Mouse (Mus musculus) liver, embryonic 13.5 days (tissue): Measurements from ENCODE around the gene Hist1h1b. TPM values are rescaled to one million over a fixed set of nuclear protein-coding genes. Genes with fewer than 3 reads are reported as not detected.
"Not testable (repeated sequence)": the region's sequence is repeated elsewhere in the genome, so short reads cannot be mapped to it uniquely, and the experiment has no call there.

Experiments used
- ATAC-seq: fragments of 200-750 bp; cut with Nextera tagmentation; 2 replicates; pipeline ENCODE4 v1.8.0; 2017; ENCODE audit warnings: low read depth, mild to moderate bottlenecking, moderate number of reproducible peaks, moderate library complexity
- DNase-seq: peaks from one replicate; pipeline ENCODE4 v3.0.0; 2022
- H3K27ac ChIP-seq: fragments of 300-500 bp; sonication (generic); 2 replicates; pipeline ENCODE4 v1.5.1; 2015; ENCODE audit warnings: moderate library complexity, mild to moderate bottlenecking, inconsistent platforms
- H3K27me3 ChIP-seq: fragments of 300-500 bp; sonication (generic); 2 replicates; pipeline ENCODE4 v1.6.1; 2015; ENCODE audit warnings: mild to moderate bottlenecking, inconsistent platforms
- H3K36me3 ChIP-seq: fragments of 300-500 bp; sonication (generic); 2 replicates; pipeline ENCODE4 v1.6.1; 2015; ENCODE audit warnings: mild to moderate bottlenecking, inconsistent platforms
- H3K4me1 ChIP-seq: fragments of 300-500 bp; sonication (generic); replicated peaks from 2 replicates; pipeline ENCODE4 v1.6.1; 2015; ENCODE audit warnings: inconsistent platforms
- H3K4me2 ChIP-seq: fragments of 300-500 bp; sonication (generic); 2 replicates; pipeline ENCODE4 v1.6.1; 2015; ENCODE audit warnings: inconsistent platforms, mild to moderate bottlenecking, moderate library complexity
- H3K4me3 ChIP-seq: fragments of 300-500 bp; sonication (generic); replicated peaks from 2 replicates; pipeline ENCODE4 v1.5.1; 2015; ENCODE audit warnings: mild to moderate bottlenecking, inconsistent platforms
- H3K9ac ChIP-seq: fragments of 300-500 bp; sonication (generic); 2 replicates; pipeline ENCODE4 v1.6.1; 2015; ENCODE audit warnings: mild to moderate bottlenecking, inconsistent platforms
- H3K9me3 ChIP-seq: fragments of 300-500 bp; sonication (generic); replicated peaks from 2 replicates; pipeline ENCODE4 v1.6.1; 2016; ENCODE audit warnings: inconsistent platforms
- WGBS: fragments of 180-500 bp; shearing (Covaris S2); methylation state at CpG from one replicate; pipeline ENCODE4 v1.1.7; 2015; ENCODE audit not compliant: insufficient replicate concordance; 5-methylcytosine and 5-hydroxymethylcytosine counted together
- polyA plus RNA-seq: library from polyadenylated mRNA; unstranded; fragments of >200 nt; fragmentation: Nextera tagmentation; extraction: Ambion mirVana; gene quantifications from 2 replicates; pipeline ENCODE4 v1.2.1, GENCODE M21; 2015

Gene Hist1h1b
- polyA plus RNA-seq, 1 experiment from 2014 or later: 37.6 TPM

DNA sequence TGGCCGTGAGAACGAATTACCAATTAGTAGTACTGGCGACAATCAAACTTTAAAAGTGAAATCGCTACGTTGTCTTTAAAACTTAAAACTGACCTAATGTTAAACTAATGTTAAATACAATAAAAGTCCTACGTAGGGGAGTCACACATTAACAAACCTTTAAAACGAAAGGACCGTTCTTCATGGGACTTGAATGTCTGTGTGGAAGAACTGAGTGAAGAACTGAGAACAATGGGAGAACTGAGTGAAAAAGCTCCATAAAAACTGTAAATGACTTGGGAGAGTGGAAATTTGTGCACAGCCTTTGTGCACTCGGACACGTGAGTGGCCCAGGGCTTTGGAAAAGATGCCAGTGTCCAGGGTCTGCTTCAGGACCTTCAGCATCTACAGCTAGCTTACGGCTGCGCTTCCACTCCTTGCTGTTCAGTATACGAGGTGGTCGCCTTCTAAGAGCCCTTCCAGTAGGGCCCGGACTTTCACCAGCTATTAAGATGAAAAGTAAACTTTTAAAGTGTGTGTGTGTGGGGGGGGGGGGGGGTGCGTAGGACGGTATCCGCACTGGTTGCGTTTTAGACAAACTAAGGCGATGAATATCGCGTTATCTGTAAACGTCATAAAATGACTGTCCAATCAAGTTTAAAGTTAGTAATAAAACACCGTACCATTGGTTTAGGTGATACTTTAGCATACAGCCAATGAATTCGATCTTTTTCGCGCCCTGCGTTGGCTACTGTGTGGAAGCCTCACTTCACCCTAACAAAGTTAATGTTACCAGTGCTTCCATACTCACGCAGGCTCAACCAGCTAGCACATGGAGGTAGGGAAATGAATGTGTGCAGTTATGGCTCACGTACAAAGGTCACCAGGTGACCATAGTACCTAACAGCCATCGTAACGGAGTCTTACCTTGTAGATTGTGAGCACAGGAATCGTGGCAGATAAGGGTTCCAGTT, 1.3 kb downstream of the Hist1h1b start:
- Histone ChIP-seq H3K9me3 (no peaks in the 10 kb centered on the region), H3K4me1 (peaks cover 54% of the 10 kb centered on the region), H3K4me3 (peak overlapping the region; percentile 73), H3K27me3 (no peaks in the 10 kb centered on the region), H3K27ac (peak overlapping the region; percentile 100), H3K4me2 (peak overlapping the region; percentile 91), H3K36me3 (0 out of 2 replicates have a peak, but pooled peaks cover 3% of the 10 kb centered on the region), H3K9ac (peak overlapping the region; percentile 93)
- ATAC-seq: peak; percentile 70
- peak; percentile 78 for DNase-seq
- WGBS: 3% methylated on average over 33 of the region's 33 CpGs

DNA sequence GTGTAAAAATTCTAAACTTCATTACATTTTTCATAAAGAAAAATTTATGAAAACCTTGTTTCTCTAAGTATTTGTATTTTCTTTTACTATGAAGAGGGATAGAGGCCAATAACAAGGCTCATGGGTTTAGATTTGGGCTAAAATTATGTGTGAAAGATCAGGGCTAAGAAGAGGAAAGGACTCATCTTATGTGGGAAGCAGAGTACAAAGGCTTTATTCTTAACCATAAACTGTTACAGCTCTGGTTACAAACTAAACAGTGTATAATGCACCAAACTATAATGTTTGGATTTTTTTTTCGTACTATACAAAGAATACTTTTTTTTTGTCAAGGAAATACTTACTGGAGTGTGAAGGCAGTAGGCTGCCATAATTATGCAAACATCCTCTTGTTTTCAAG, 24.7 kb downstream of the Hist1h1b start:
- DNase-seq (no peak), ATAC-seq (no peak)
- peak overlapping the region; percentile 64 for H3K4me2 ChIP-seq
- H3K27me3 ChIP-seq: no peaks in the 10 kb centered on the region
- 78% methylated on average over 1 of the region's 1 CpGs for WGBS
- no peaks in the 10 kb centered on the region for H3K9me3 ChIP-seq
- peaks cover 27% of the 10 kb centered on the region for H3K4me1 ChIP-seq
- H3K9ac ChIP-seq: peak overlapping the region; percentile 70
- peak overlapping the region; percentile 50 for H3K4me3 ChIP-seq
- H3K27ac ChIP-seq: peak overlapping the region; percentile 99
- H3K36me3 ChIP-seq: no peaks in the 10 kb centered on the region

DNA sequence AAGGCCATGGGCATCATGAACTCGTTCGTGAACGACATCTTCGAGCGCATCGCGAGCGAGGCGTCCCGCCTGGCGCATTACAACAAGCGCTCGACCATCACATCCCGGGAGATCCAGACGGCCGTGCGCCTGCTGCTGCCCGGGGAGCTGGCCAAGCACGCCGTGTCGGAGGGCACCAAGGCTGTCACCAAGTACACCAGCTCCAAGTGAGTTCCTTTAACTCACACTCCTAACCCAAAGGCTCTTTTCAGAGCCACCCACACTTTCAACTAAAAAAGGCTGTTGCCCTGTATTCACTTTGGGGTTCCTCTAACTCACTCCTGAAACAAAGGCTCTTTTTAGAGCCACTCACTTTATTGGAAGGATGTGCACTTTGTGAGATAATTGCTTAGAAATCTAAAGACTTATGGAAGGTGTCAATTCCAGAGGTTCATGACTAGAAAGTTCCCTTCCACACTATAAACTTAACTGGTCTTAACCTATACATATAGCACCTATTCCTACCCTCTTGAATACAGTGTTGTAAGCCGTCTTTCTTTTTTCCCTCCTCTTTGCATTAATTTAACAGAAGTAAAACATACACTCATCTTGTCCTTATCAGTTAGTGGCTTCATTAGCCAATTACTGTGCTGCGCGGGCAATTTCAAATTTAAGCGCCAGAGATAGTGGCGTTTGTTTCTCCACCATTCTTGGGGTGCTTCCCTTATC, 26.0 kb downstream of the Hist1h1b start:
- under 1% methylated on average over 20 of the region's 26 CpGs for WGBS
- H3K27ac ChIP-seq: peak overlapping the region; percentile 99
- H3K4me3 ChIP-seq: peak overlapping the region; percentile 56
- H3K4me1 ChIP-seq: peaks cover 27% of the 10 kb centered on the region
- H3K9ac ChIP-seq: peak overlapping the region; percentile 75
- DNase-seq: peak; percentile 61
- peak; percentile 20 for ATAC-seq
- not testable (repeated sequence) for H3K36me3 ChIP-seq, H3K9me3 ChIP-seq, H3K27me3 ChIP-seq
- H3K4me2 ChIP-seq: peak overlapping the region; percentile 78

DNA sequence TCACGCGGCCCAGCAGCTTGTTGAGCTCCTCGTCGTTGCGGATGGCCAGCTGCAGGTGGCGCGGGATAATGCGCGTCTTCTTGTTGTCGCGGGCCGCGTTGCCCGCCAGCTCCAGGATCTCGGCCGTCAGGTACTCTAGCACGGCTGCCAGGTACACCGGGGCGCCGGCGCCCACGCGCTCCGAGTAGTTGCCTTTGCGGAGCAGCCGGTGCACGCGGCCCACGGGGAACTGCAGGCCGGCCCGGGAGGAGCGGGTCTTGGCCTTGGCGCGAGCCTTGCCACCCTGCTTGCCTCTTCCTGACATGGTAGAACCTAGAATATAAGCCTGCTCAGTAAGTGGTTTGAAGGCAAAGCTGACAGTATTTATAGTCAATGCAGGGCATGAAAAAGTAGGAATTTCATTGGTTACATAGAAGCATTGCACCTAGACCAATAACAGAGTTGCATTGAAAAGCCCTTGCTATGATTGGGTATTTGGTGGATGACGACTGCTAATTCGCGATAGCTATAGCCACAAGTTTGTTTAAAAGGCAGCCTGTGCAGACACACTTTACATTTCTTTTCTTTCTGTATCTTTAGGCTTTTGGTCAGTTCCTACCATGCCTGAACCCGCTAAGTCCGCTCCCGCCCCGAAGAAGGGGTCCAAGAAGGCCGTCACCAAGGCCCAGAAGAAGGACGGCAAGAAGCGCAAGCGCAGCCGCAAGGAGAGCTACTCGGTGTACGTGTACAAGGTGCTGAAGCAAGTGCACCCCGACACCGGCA, 26.7 kb downstream of the Hist1h1b start, which contains the start of the genes Hist1h2ak and Hist1h2bn:
Gene Hist1h2ak, minus strand, starts transcription at position 304 of the 762 bp plus-strand sequence.
Gene Hist1h2bn, plus strand, starts transcription at position 600 of the 762 bp plus-strand sequence.
- not testable (repeated sequence) for H3K27me3 ChIP-seq, H3K9me3 ChIP-seq, H3K36me3 ChIP-seq
- 1% methylated on average over 48 of the region's 50 CpGs for WGBS
- Histone ChIP-seq H3K9ac (peak within 1 kb of the TSS; percentile 83), H3K27ac (peak within 1 kb of the TSS; percentile 99), H3K4me2 (peak within 1 kb of the TSS; percentile 78), H3K4me1 (peaks cover 31% of the 10 kb centered on the region), H3K4me3 (peak within 1 kb of the TSS; percentile 58)
- DNase-seq (peak; percentile 92), ATAC-seq (peak; percentile 81)

- ATAC-seq (no peak), DNase-seq (no peak)
- H3K4me1 ChIP-seq: peaks cover 35% of the 10 kb centered on the region
- under 1% methylated on average over 10 of the region's 10 CpGs for WGBS
- H3K36me3 ChIP-seq: no peaks in the 10 kb centered on the region
- peak overlapping the region; percentile 58 for H3K4me3 ChIP-seq
- peak overlapping the region; percentile 78 for H3K4me2 ChIP-seq
- H3K27ac ChIP-seq: peak overlapping the region; percentile 99
- H3K27me3 ChIP-seq: no peaks in the 10 kb centered on the region
- H3K9ac ChIP-seq: peak overlapping the region; percentile 83
- H3K9me3 ChIP-seq: no peaks in the 10 kb centered on the region
Measured at GRCm38 (mm10) chr13:21753051-21753523, 27.3 kb downstream of the Hist1h1b start.

- H3K9ac ChIP-seq: peak overlapping the region; percentile 83
- H3K4me1 ChIP-seq: peaks cover 38% of the 10 kb centered on the region
- DNase-seq (no peak), ATAC-seq (no peak)
- H3K4me2 ChIP-seq: peak overlapping the region; percentile 78
- peak overlapping the region; percentile 58 for H3K4me3 ChIP-seq
- 35% methylated on average over 3 of the region's 3 CpGs for WGBS
- H3K9me3 ChIP-seq: no peaks in the 10 kb centered on the region
- H3K36me3 ChIP-seq: 0 out of 2 replicates have a peak, but pooled peaks cover 3% of the 10 kb centered on the region
- H3K27ac ChIP-seq: peak overlapping the region; percentile 99
- H3K27me3 ChIP-seq: no peaks in the 10 kb centered on the region
Measured at GRCm38 (mm10) chr13:21752356-21752755, 28.1 kb downstream of the Hist1h1b start.

DNA sequence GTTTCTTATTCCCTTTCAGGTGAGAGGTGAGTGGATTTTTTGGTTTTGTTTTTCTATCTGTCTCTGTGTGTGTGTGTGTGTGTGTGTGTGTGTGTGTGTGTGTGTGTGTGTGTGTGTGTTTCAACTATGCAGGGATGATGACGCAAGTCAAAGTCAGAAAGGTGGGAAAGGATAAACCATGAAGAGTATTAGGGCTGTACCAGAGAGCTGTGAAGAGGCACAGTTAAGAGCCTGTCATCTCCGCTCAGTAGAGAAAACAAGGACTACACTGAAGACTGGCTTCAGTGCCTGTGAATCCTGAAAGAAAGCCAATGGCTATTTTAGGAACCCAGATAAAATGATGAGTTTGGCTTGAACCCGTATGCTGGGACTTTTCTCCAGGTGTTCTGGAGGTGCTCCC, 28.6 kb downstream of the Hist1h1b start:
- Histone ChIP-seq H3K4me3 (peak overlapping the region; percentile 58), H3K4me2 (peak overlapping the region; percentile 78), H3K9me3 (no peaks in the 10 kb centered on the region), H3K27me3 (no peaks in the 10 kb centered on the region), H3K9ac (peak overlapping the region; percentile 83), H3K36me3 (0 out of 2 replicates have a peak, but pooled peaks cover 4% of the 10 kb centered on the region), H3K4me1 (peaks cover 37% of the 10 kb centered on the region), H3K27ac (peak overlapping the region; percentile 99)
- ATAC-seq: no peak
- no peak for DNase-seq
- WGBS: 50% methylated on average over 3 of the region's 3 CpGs

- H3K9ac ChIP-seq: peak overlapping the region; percentile 83
- ATAC-seq: no peak
Measured at GRCm38 (mm10) chr13:21751417-21751816, 29.0 kb downstream of the Hist1h1b start.

GRCm38 (mm10) chr13:21750159-21751017, 30.0 kb downstream of the Hist1h1b start, which contains the start of gene Hist1h4k:
Gene Hist1h4k, minus strand, starts transcription at chr13:21750505.
- not testable (repeated sequence) for H3K9me3 ChIP-seq, H3K27me3 ChIP-seq, H3K36me3 ChIP-seq
- peak within 1 kb of the TSS; percentile 69 for H3K4me3 ChIP-seq
- ATAC-seq (peak; percentile 63), DNase-seq (peak; percentile 88)
- peaks cover 41% of the 10 kb centered on the region for H3K4me1 ChIP-seq
- under 1% methylated on average over 49 of the region's 56 CpGs for WGBS
- H3K4me2 ChIP-seq: peak within 1 kb of the TSS; percentile 80
- H3K27ac ChIP-seq: peak within 1 kb of the TSS; percentile 99
- peak within 1 kb of the TSS; percentile 87 for H3K9ac ChIP-seq

More at GRCm38 (mm10) chr13:21751417-21751816, 29.0 kb downstream of the Hist1h1b start:
- Histone ChIP-seq H3K4me1 (peaks cover 38% of the 10 kb centered on the region), H3K27me3 (no peaks in the 10 kb centered on the region), H3K4me3 (peak overlapping the region; percentile 58), H3K9me3 (no peaks in the 10 kb centered on the region), H3K4me2 (peak overlapping the region; percentile 78), H3K36me3 (0 out of 2 replicates have a peak, but pooled peaks cover 4% of the 10 kb centered on the region), H3K27ac (peak overlapping the region; percentile 99)
- no peak for DNase-seq
